Mouse (Mus musculus): ENCODE results near the gene Rasgrp4. TPM values are rescaled to one million over a fixed set of nuclear protein-coding genes. Genes with fewer than 3 reads are reported as not detected.

Gene Rasgrp4
- total and polyA plus RNA-seq, 2 experiments from 2014 or later = 0.19 to 0.79 TPM

GRCm38 (mm10) chr7:29202577-29202976 is 67.9 kb downstream of the Rasgrp4 start:
- Histone ChIP-seq H3K9ac (replicated peaks; ENCODE audit: low read depth, low read length) (no peak overlapping the region), H3K4me2 (ENCODE audit: low read depth, low read length) (no peak overlapping the region), H3K4me3 (ENCODE audit: low read depth, low read length) (no peak overlapping the region), H3K27me3 (ENCODE audit: control insufficient read depth, insufficient read depth, low read length) (no peaks in the 10 kb centered on the region), H3K36me3 (replicated peaks; ENCODE audit: control insufficient read depth, insufficient read depth, low read length) (no peaks in the 10 kb centered on the region), H3K9me3 (replicated peaks; ENCODE audit: control insufficient read depth, low read length) (no peaks in the 10 kb centered on the region), H3K4me1 (ENCODE audit: control insufficient read depth, insufficient read depth) (no peaks in the 10 kb centered on the region), H3K27ac (ENCODE audit: low read depth) (no peak overlapping the region)
- ATAC-seq (ENCODE audit: insufficient read depth, low read depth) (no peak), DNase-seq (ENCODE audit: low spot score) (no peak)
- TF ChIP-seq EP300 (IDR thresholded peaks at IDR 0.05; ENCODE audit: low read depth) = no peak
- TF ChIP-seq CTCF (IDR thresholded peaks at IDR 0.05; ENCODE audit: low read depth) = no peak
- WGBS = 73% methylated on average over 5 of the region's 6 CpGs

Other genes starting within 250 kb of the Rasgrp4 start
- gene Actn4, start 172.5 kb upstream of the Rasgrp4 start, total RNA-seq (2014; rRNA removed; ENCODE audit: low replicate concordance) = 120 and 139 TPM in 2 replicates
- gene Actn4, start 172.5 kb upstream of the Rasgrp4 start, polyA plus RNA-seq (2015; fragmentation: Nextera tagmentation; extraction: Ambion mirVana) = 135 and 171 TPM in 2 replicates
- 366 and 476 TPM in 2 replicates for gene Eif3k, start 153.0 kb upstream of the Rasgrp4 start, total RNA-seq (2014; rRNA removed; ENCODE audit: low replicate concordance)
- 261 and 264 TPM in 2 replicates for gene Eif3k, start 153.0 kb upstream of the Rasgrp4 start, polyA plus RNA-seq (2015; fragmentation: Nextera tagmentation; extraction: Ambion mirVana)
- 0.15 TPM in 1 of 2 replicates, not detected in the other for gene Map4k1, start 152.8 kb upstream of the Rasgrp4 start, total RNA-seq (2014; rRNA removed; ENCODE audit: low replicate concordance)
- gene Map4k1, start 152.8 kb upstream of the Rasgrp4 start, polyA plus RNA-seq (2015; fragmentation: Nextera tagmentation; extraction: Ambion mirVana) = 1.4 and 1.8 TPM in 2 replicates
- gene Ryr1, start 9.7 kb upstream of the Rasgrp4 start, total RNA-seq (2014; rRNA removed; ENCODE audit: low replicate concordance) = 0.08 and 0.15 TPM in 2 replicates
- 0.04 TPM in 1 of 2 replicates, not detected in the other for gene Ryr1, start 9.7 kb upstream of the Rasgrp4 start, polyA plus RNA-seq (2015; fragmentation: Nextera tagmentation; extraction: Ambion mirVana)
- gene Fam98c, start 21.4 kb downstream of the Rasgrp4 start, total RNA-seq (2014; rRNA removed; ENCODE audit: low replicate concordance) = 24.5 and 28.1 TPM in 2 replicates
- 23.1 and 23.2 TPM in 2 replicates for gene Fam98c, start 21.4 kb downstream of the Rasgrp4 start, polyA plus RNA-seq (2015; fragmentation: Nextera tagmentation; extraction: Ambion mirVana)
- 0.23 TPM in 1 of 2 replicates, not detected in the other for gene Ggn, start 35.4 kb downstream of the Rasgrp4 start, total RNA-seq (2014; rRNA removed; ENCODE audit: low replicate concordance)
- gene Ggn, start 35.4 kb downstream of the Rasgrp4 start, polyA plus RNA-seq (2015; fragmentation: Nextera tagmentation; extraction: Ambion mirVana) = 0.14 and 0.26 TPM in 2 replicates
- 2.7 and 4.7 TPM in 2 replicates for gene Spred3, start 35.6 kb downstream of the Rasgrp4 start, total RNA-seq (2014; rRNA removed; ENCODE audit: low replicate concordance)
- 0.80 and 1.00 TPM in 2 replicates for gene Spred3, start 35.6 kb downstream of the Rasgrp4 start, polyA plus RNA-seq (2015; fragmentation: Nextera tagmentation; extraction: Ambion mirVana)
- gene Psmd8, start 45.9 kb downstream of the Rasgrp4 start, total RNA-seq (2014; rRNA removed; ENCODE audit: low replicate concordance) = 296 and 383 TPM in 2 replicates
- 250 and 255 TPM in 2 replicates for gene Psmd8, start 45.9 kb downstream of the Rasgrp4 start, polyA plus RNA-seq (2015; fragmentation: Nextera tagmentation; extraction: Ambion mirVana)
- gene Catsperg1, start 79.2 kb downstream of the Rasgrp4 start, total RNA-seq (2014; rRNA removed; ENCODE audit: low replicate concordance) = 1.2 TPM in 1 of 2 replicates, not detected in the other
- gene Catsperg1, start 79.2 kb downstream of the Rasgrp4 start, polyA plus RNA-seq (2015; fragmentation: Nextera tagmentation; extraction: Ambion mirVana) = 0.14 TPM in 2 replicates
- gene Kcnk6, start 97.7 kb downstream of the Rasgrp4 start, total RNA-seq (2014; rRNA removed; ENCODE audit: low replicate concordance) = 6.3 and 27.4 TPM in 2 replicates
- 0.88 and 0.96 TPM in 2 replicates for gene Kcnk6, start 97.7 kb downstream of the Rasgrp4 start, polyA plus RNA-seq (2015; fragmentation: Nextera tagmentation; extraction: Ambion mirVana)
- gene Yif1b, start 103.5 kb downstream of the Rasgrp4 start, total RNA-seq (2014; rRNA removed; ENCODE audit: low replicate concordance) = 174 and 194 TPM in 2 replicates
- 121 and 125 TPM in 2 replicates for gene Yif1b, start 103.5 kb downstream of the Rasgrp4 start, polyA plus RNA-seq (2015; fragmentation: Nextera tagmentation; extraction: Ambion mirVana)
- gene 2200002D01Rik, start 113.6 kb downstream of the Rasgrp4 start, total RNA-seq (2014; rRNA removed; ENCODE audit: low replicate concordance) = 0.42 and 1.5 TPM in 2 replicates
- 11.8 and 14.0 TPM in 2 replicates for gene 2200002D01Rik, start 113.6 kb downstream of the Rasgrp4 start, polyA plus RNA-seq (2015; fragmentation: Nextera tagmentation; extraction: Ambion mirVana)
- gene Spint2, start 147.1 kb downstream of the Rasgrp4 start, total RNA-seq (2014; rRNA removed; ENCODE audit: low replicate concordance) = 30.1 and 46.6 TPM in 2 replicates
- 81.6 and 83.2 TPM in 2 replicates for gene Spint2, start 147.1 kb downstream of the Rasgrp4 start, polyA plus RNA-seq (2015; fragmentation: Nextera tagmentation; extraction: Ambion mirVana)
- gene Ppp1r14a, start 154.5 kb downstream of the Rasgrp4 start, total RNA-seq (2014; rRNA removed; ENCODE audit: low replicate concordance) = 7.8 and 61.8 TPM in 2 replicates
- 17.9 and 18.0 TPM in 2 replicates for gene Ppp1r14a, start 154.5 kb downstream of the Rasgrp4 start, polyA plus RNA-seq (2015; fragmentation: Nextera tagmentation; extraction: Ambion mirVana)
- gene Dpf1, start 169.1 kb downstream of the Rasgrp4 start, total RNA-seq (2014; rRNA removed; ENCODE audit: low replicate concordance) = not detected in 2 replicates
- gene Dpf1, start 169.1 kb downstream of the Rasgrp4 start, polyA plus RNA-seq (2015; fragmentation: Nextera tagmentation; extraction: Ambion mirVana) = 0.41 and 0.61 TPM in 2 replicates